Mouse (Mus musculus) olfactory bulb, adult 2 months (tissue): ENCODE measurements around the gene Gfra1.

Experiments
- CTCF ChIP-seq: fragments of 200-500 bp; IDR thresholded peaks from 2 replicates; pipeline ENCODE4 v1.5.1; 2012; ENCODE audit warnings: low read depth, mild to moderate bottlenecking, low read length, moderate library complexity; ENCODE audit not compliant: insufficient read depth
- POLR2A ChIP-seq: fragments of 200-500 bp; IDR thresholded peaks from 2 replicates; pipeline ENCODE4 v1.6.1; 2012; ENCODE audit warnings: mild to moderate bottlenecking, low read depth, low read length, moderate library complexity; ENCODE audit not compliant: insufficient read depth

DNA sequence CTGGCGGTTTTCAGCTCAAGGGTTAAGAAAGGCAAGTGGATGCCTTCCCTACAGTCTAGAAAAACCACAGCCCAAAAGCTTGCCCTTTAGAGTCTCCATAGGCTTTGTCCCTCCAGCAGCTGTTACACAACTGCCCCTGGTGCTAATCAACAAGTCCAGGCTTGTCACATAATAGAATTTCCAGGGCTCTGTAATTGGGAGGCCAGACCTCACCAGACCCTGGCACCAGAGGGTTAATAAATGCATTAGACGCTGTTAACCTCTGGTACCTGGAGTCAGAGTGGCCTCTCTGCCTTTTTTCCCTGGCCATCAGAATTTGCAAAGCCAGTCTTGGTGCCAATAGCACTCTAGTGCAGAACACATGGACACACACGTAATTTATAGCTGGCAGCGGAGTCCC, 211.6 kb downstream of the Gfra1 start:
- TF ChIP-seq POLR2A (no peak), CTCF (no peak)
